Mouse (Mus musculus): ENCODE measurements at regions not wholly inside any gene's neighbourhood (a gene's known extent, or its start where the extent isn't known, plus 50 kb on each side); places are given as distances from the start of the nearest gene placed in this dataset.

DNA sequence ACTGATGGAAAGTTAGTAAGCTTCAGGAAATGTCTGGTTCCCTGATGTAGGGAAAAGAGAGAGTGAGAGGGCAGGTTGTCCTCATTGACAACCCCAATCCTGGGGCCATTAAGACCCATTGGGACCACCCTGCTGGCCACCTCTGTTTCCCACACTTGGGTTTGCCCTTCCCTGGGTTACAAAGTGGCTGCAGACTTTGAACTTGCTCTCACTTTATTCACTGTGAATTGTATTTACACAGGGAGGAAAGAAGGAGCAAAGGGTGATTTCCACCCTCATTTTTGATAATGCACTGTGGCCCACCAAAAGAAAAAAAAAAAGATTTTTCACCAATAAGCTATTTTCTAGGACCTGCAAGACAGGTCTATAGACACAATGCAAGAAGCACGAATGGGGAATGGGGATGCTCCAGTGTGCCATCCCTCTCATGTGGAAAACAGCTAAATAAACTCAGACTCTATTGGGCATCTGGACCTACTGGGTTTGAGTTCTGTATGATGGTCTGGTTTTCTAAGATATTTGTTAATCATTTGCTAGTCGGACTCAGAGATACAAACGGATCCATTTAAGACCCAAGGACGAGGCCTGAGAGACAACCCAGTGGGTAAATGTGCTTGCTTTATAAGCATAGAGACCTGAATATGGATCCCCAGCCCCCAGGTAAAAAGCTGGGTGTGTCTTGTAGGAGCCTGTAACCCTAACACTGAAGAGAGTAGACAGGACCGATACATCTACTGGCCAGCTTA, 50.2 kb upstream of the Ttc29 start:
- no peak for DNase-seq

Measured in embryo, embryonic 11 days (tissue).